Mouse (Mus musculus) erythroblast, embryonic 14.5 days (primary cell): ENCODE data around the gene Rala.

Experiments used
- GATA1 ChIP-seq: IDR thresholded peaks from 2 replicates; pipeline ENCODE4 v1.6.1; 2012; ENCODE audit warnings: low read length, inconsistent platforms, mixed read lengths
- TAL1 ChIP-seq: IDR thresholded peaks from 3 replicates; pipeline ENCODE4 v1.6.1; 2012; ENCODE audit warnings: low read length, inconsistent platforms, mixed read lengths

DNA sequence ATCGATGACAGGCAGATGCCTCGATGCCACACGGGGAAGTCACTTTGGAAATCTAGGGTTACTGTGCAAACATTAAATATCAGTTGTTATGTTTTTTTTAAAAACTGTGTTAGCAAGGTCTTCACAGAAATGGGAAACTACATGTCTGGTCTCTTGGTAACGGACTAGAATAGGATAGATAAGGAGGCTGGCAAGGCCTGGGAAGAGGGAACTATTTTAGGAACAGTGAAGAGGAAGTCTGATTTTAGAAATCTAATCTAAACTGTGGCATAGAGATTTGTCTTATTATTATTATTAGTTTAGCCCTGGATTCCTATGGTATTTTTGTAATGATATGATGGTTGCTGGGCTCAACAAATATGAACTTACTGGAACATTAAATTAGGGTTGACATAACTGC, 48.0 kb upstream of the Rala start:
- TF ChIP-seq GATA1 (no peak), TAL1 (no peak)
